In genomic region chr17:46306956-46307355, GRCm38 (mm10) we compare ENCODE assay signal across 35 mouse cellular contexts. TPM values are rescaled to one million over a fixed set of nuclear protein-coding genes. Genes with fewer than 3 reads are reported as not detected.
"Had no signal": no experiment of that assay in that cellular context is flagged by ENCODE, and none has a peak within 500 bp of the region (broad histone marks: within the 10 kb centered on the region; RNA-seq: fewer than 3 reads in every experiment).

No protein-coding gene starts in this region.

- H3K4me2 ChIP-seq: heart, embryonic 11.5 days; heart, embryonic 12.5 days; heart, embryonic 13.5 days; heart, embryonic 15.5 days; hindbrain, embryonic 12.5 days; hindbrain, embryonic 13.5 days; hindbrain, embryonic 14.5 days; hindbrain, embryonic 15.5 days; intestine, embryonic 15.5 days; kidney, embryonic 15.5 days had no signal

- H3K9me3 ChIP-seq: heart, embryonic 10.5 days; heart, embryonic 12.5 days; heart, embryonic 13.5 days; heart, embryonic 15.5 days; hindbrain, embryonic 10.5 days; hindbrain, embryonic 12.5 days; hindbrain, embryonic 13.5 days; hindbrain, embryonic 15.5 days; intestine, embryonic 15.5 days; kidney, embryonic 15.5 days had no signal

- H3K36me3 ChIP-seq: heart, embryonic 15.5 days; intestine, embryonic 15.5 days; kidney, embryonic 15.5 days had no signal

- H3K4me3 ChIP-seq: heart, embryonic 10.5 days; heart, embryonic 12.5 days; heart, embryonic 13.5 days; heart, embryonic 15.5 days; hindbrain, embryonic 10.5 days; hindbrain, embryonic 12.5 days; hindbrain, embryonic 13.5 days; hindbrain, embryonic 15.5 days; intestine, embryonic 15.5 days; kidney, embryonic 15.5 days; layer of hippocampus, adult 2 months; left cerebral cortex, adult 2 months had no signal

- H3K4me1 ChIP-seq: hindbrain, embryonic 12.5 days; hindbrain, embryonic 13.5 days; hindbrain, embryonic 15.5 days; intestine, embryonic 15.5 days; kidney, embryonic 15.5 days had no signal

- H3K9ac ChIP-seq: heart, embryonic 12.5 days; heart, embryonic 13.5 days; heart, embryonic 15.5 days; hindbrain, embryonic 12.5 days; hindbrain, embryonic 13.5 days; hindbrain, embryonic 14.5 days; hindbrain, embryonic 15.5 days; intestine, embryonic 15.5 days; kidney, embryonic 15.5 days had no signal

- ATAC-seq: hindbrain, embryonic 16.5 days; hindbrain, postnatal 0 days; inflammation-experienced regulatory T-cells, adult 6 months; intestine, embryonic 15.5 days; intestine, embryonic 16.5 days; intestine, postnatal 0 days had no signal

- H3K27ac ChIP-seq: heart, embryonic 10.5 days; heart, embryonic 13.5 days; heart, embryonic 15.5 days; hindbrain, embryonic 10.5 days; hindbrain, embryonic 12.5 days; hindbrain, embryonic 13.5 days; hindbrain, embryonic 14.5 days; hindbrain, embryonic 15.5 days; hindbrain, postnatal 0 days; intestine, embryonic 15.5 days; kidney, embryonic 15.5 days; kidney, postnatal 0 days; layer of hippocampus, adult 2 months; left cerebral cortex, adult 2 months had no signal

- DNase-seq: heart, postnatal 10 days; heart, postnatal 14 days; heart, postnatal 36 days; heart, postnatal 4 days; kidney, adult 11 months; kidney, adult 18-20 months; kidney, adult 8-10 months; kidney, adult 9 months; kidney, postnatal 14 days; kidney, postnatal 36 days; kidney, postnatal 4 days; layer of hippocampus, adult 9-11 months; layer of hippocampus, postnatal 36 days had no signal

- H3K27me3 ChIP-seq: heart, embryonic 15.5 days; hindbrain, embryonic 12.5 days; hindbrain, embryonic 13.5 days; hindbrain, embryonic 15.5 days; intestine, embryonic 15.5 days; kidney, embryonic 15.5 days had no signal

RNA-seq across cellular contexts. Expression of gene Dlk2, which starts 9.7 kb away (rescaled TPM):
- total RNA-seq: hematopoietic stem cell, adult 5-6 weeks had no signal
- polyA plus RNA-seq: inflammation-experienced regulatory T-cells, adult 6 months; kidney, embryonic 14.5 days had no signal

RNA-seq across cellular contexts. Expression of gene Lrrc73, which starts 53.6 kb away (rescaled TPM):
- total RNA-seq: hematopoietic stem cell, adult 5-6 weeks had no signal
